Mouse (Mus musculus): ENCODE results near the gene Sh3bgrl3. TPM values are rescaled to one million over a fixed set of nuclear protein-coding genes. Genes with fewer than 3 reads are reported as not detected.
A peak's percentile ranks its signal among the peaks of the same experiment; 100 is the strongest.

The Sh3bgrl3 gene
- total and polyA plus RNA-seq, 2 experiments from 2014 or later = 49.7 to 140 TPM

DNA sequence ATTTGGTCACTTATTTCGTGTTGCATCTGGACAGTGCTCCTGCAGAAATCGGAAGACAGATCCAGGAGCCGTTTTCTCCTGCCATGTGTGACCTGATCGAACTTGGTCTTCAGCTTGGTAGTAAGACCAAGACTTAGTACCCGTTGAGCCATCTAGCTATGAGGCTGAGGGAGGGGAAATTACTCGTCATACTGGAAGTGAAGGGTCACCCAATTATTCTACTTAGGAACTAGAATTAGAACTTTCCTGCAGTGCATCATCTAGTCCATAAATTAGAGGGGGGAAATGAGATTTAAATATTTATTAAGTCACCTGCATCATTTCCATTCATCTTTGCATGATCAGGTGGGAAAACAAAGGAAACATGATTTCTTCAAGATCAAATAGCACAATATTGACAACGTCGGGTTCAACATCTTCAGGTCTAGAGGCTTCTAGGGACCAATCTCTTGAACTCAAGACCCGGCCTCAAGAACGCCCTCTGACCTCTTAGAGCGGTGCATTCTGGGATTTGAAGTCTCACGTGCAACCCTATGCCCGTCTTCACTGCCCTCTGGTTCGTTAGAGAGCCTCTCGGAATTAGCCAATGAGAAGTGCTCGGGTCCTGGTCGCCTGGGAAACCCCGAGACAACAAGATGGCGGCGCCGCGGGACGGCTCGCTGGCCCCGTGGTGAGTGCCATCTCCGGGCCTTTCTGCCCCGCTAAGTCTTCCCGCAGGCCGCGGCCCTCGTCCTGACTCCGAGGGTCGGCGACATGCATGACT lies 26.4 kb downstream of the Sh3bgrl3 start, which contains the start of gene Ubxn11:
TSS of gene Ubxn11 (plus strand) at position 592 of the 763 bp plus-strand sequence.
- H3K9me3 ChIP-seq (replicated peaks; ENCODE audit: control insufficient read depth, low read length) = no peaks in the 10 kb centered on the region
- H3K27ac ChIP-seq (ENCODE audit: low read depth) = no peak within 1 kb of the TSS
- no peaks in the 10 kb centered on the region for H3K27me3 ChIP-seq (ENCODE audit: control insufficient read depth, insufficient read depth, low read length)
- TF ChIP-seq CTCF (IDR thresholded peaks at IDR 0.05; ENCODE audit: low read depth) = no peak
- TF ChIP-seq EP300 (IDR thresholded peaks at IDR 0.05; ENCODE audit: low read depth) = no peak
- peak within 1 kb of the TSS; percentile 39; the same call in 1 of the 2 replicates for H3K9ac ChIP-seq (replicated peaks; ENCODE audit: low read depth, low read length)
- 19% methylated on average over 34 of the region's 34 CpGs for WGBS
- H3K4me2 ChIP-seq (ENCODE audit: low read depth, low read length) = peak within 1 kb of the TSS; percentile 79
- peak; percentile 90 for DNase-seq (ENCODE audit: low spot score)
- no peaks in the 10 kb centered on the region for H3K36me3 ChIP-seq (replicated peaks; ENCODE audit: control insufficient read depth, insufficient read depth, low read length)
- peak; percentile 98 for ATAC-seq (ENCODE audit: insufficient read depth, low read depth)
- peaks cover 4% of the 10 kb centered on the region; the same call in 1 of the 2 replicates for H3K4me1 ChIP-seq (ENCODE audit: control insufficient read depth, insufficient read depth)
- H3K4me3 ChIP-seq (ENCODE audit: low read depth, low read length) = peak within 1 kb of the TSS; percentile 64

GRCm38 (mm10) chr4:134100245-134100644 lies 28.3 kb downstream of the Sh3bgrl3 start:
- 63% methylated on average over 4 of the region's 4 CpGs for WGBS
- Histone ChIP-seq H3K27me3 (ENCODE audit: control insufficient read depth, insufficient read depth, low read length) (no peaks in the 10 kb centered on the region), H3K9me3 (replicated peaks; ENCODE audit: control insufficient read depth, low read length) (no peaks in the 10 kb centered on the region), H3K4me3 (ENCODE audit: low read depth, low read length) (no peak overlapping the region), H3K27ac (ENCODE audit: low read depth) (no peak overlapping the region), H3K4me1 (ENCODE audit: control insufficient read depth, insufficient read depth) (peaks cover 4% of the 10 kb centered on the region; the same call in 1 of the 2 replicates), H3K36me3 (replicated peaks; ENCODE audit: control insufficient read depth, insufficient read depth, low read length) (no peaks in the 10 kb centered on the region), H3K4me2 (ENCODE audit: low read depth, low read length) (no peak overlapping the region), H3K9ac (replicated peaks; ENCODE audit: low read depth, low read length) (no peak overlapping the region)
- DNase-seq (ENCODE audit: low spot score) (no peak), ATAC-seq (ENCODE audit: insufficient read depth, low read depth) (no peak)
- TF ChIP-seq EP300 (IDR thresholded peaks at IDR 0.05; ENCODE audit: low read depth) = no peak
- TF ChIP-seq CTCF (IDR thresholded peaks at IDR 0.05; ENCODE audit: low read depth) = no peak

DNA sequence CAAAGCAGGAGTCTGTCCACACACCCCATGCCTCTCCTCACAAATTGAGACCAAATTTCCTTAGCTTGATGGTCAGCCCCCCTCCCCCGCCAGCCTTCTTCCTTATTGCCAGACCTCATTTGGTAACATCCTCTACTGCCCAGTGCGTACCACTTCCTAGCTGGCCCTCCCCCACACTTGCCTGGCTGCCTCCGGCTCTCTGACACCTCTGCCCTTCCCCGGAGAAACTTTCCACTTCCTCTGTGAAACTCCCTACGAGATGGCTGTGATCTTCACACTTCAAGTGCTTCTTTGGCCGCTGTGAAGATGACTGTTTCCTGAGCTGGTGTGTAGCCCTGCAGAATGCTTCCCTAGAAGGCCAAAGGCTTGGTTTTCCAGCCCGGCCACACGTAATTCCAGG lies 30.0 kb downstream of the Sh3bgrl3 start:
- H3K27me3 ChIP-seq (ENCODE audit: control insufficient read depth, insufficient read depth, low read length) = no peaks in the 10 kb centered on the region
- H3K27ac ChIP-seq (ENCODE audit: low read depth) = peak overlapping the region; percentile 15; the same call in 1 of the 2 replicates
- H3K9ac ChIP-seq (replicated peaks; ENCODE audit: low read depth, low read length) = no peak overlapping the region
- no peaks in the 10 kb centered on the region for H3K36me3 ChIP-seq (replicated peaks; ENCODE audit: control insufficient read depth, insufficient read depth, low read length)
- no peak overlapping the region for H3K4me3 ChIP-seq (ENCODE audit: low read depth, low read length)
- ATAC-seq (ENCODE audit: insufficient read depth, low read depth) (no peak), DNase-seq (ENCODE audit: low spot score) (no peak)
- 30% methylated on average over 8 of the region's 8 CpGs for WGBS
- no peaks in the 10 kb centered on the region for H3K9me3 ChIP-seq (replicated peaks; ENCODE audit: control insufficient read depth, low read length)
- H3K4me1 ChIP-seq (ENCODE audit: control insufficient read depth, insufficient read depth) = peaks cover 4% of the 10 kb centered on the region; the same call in 1 of the 2 replicates
- H3K4me2 ChIP-seq (ENCODE audit: low read depth, low read length) = no peak overlapping the region
- TF ChIP-seq EP300 (IDR thresholded peaks at IDR 0.05; ENCODE audit: low read depth) = no peak
- TF ChIP-seq CTCF (IDR thresholded peaks at IDR 0.05; ENCODE audit: low read depth) = no peak

GRCm38 (mm10) chr4:134097015-134097608 lies 31.5 kb downstream of the Sh3bgrl3 start:
- no peak for TF ChIP-seq CTCF (IDR thresholded peaks at IDR 0.05; ENCODE audit: low read depth)
- no peak for TF ChIP-seq EP300 (IDR thresholded peaks at IDR 0.05; ENCODE audit: low read depth)
- Histone ChIP-seq H3K9me3 (replicated peaks; ENCODE audit: control insufficient read depth, low read length) (no peaks in the 10 kb centered on the region), H3K4me1 (ENCODE audit: control insufficient read depth, insufficient read depth) (no peaks in the 10 kb centered on the region), H3K27me3 (ENCODE audit: control insufficient read depth, insufficient read depth, low read length) (no peaks in the 10 kb centered on the region), H3K36me3 (replicated peaks; ENCODE audit: control insufficient read depth, insufficient read depth, low read length) (no peaks in the 10 kb centered on the region), H3K4me2 (ENCODE audit: low read depth, low read length) (no peak overlapping the region), H3K27ac (ENCODE audit: low read depth) (peak overlapping the region; percentile 7; the same call in 1 of the 2 replicates), H3K9ac (replicated peaks; ENCODE audit: low read depth, low read length) (no peak overlapping the region), H3K4me3 (ENCODE audit: low read depth, low read length) (no peak overlapping the region)
- no peak for DNase-seq (ENCODE audit: low spot score)
- ATAC-seq (ENCODE audit: insufficient read depth, low read depth) = no peak
- WGBS = 69% methylated on average over 5 of the region's 5 CpGs

DNA sequence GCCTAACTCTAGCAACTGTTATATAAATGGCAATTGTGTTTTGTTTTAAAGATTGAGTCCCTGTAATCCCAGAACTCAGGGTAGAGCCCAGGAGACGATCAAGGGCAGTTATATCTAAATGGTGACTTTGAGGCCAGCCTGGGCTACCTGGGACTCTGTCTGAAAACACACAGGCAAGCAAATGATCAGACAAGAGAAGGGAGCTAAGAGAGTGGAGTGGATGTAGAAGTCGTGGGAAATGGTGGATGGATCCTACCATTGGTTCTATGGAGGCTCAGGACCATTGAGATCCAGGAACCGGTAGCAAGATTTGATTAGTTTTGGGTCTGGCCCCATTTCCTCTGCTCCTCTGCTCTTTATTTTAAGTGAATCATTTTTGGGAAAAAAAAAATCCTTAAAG lies 32.5 kb downstream of the Sh3bgrl3 start:
- DNase-seq (ENCODE audit: low spot score) (no peak), ATAC-seq (ENCODE audit: insufficient read depth, low read depth) (no peak)
- no peaks in the 10 kb centered on the region for H3K9me3 ChIP-seq (replicated peaks; ENCODE audit: control insufficient read depth, low read length)
- H3K4me1 ChIP-seq (ENCODE audit: control insufficient read depth, insufficient read depth) = no peaks in the 10 kb centered on the region
- H3K4me3 ChIP-seq (ENCODE audit: low read depth, low read length) = no peak overlapping the region
- TF ChIP-seq CTCF (IDR thresholded peaks at IDR 0.05; ENCODE audit: low read depth) (no peak), EP300 (IDR thresholded peaks at IDR 0.05; ENCODE audit: low read depth) (no peak)
- H3K27me3 ChIP-seq (ENCODE audit: control insufficient read depth, insufficient read depth, low read length) = no peaks in the 10 kb centered on the region
- no peak overlapping the region for H3K4me2 ChIP-seq (ENCODE audit: low read depth, low read length)
- no peak overlapping the region for H3K9ac ChIP-seq (replicated peaks; ENCODE audit: low read depth, low read length)
- no peak overlapping the region for H3K27ac ChIP-seq (ENCODE audit: low read depth)
- no peaks in the 10 kb centered on the region for H3K36me3 ChIP-seq (replicated peaks; ENCODE audit: control insufficient read depth, insufficient read depth, low read length)
- WGBS = 81% methylated on average over 3 of the region's 3 CpGs
